Mouse (Mus musculus): ENCODE results near the gene Ifna11.

Ifna11 gene

DNA sequence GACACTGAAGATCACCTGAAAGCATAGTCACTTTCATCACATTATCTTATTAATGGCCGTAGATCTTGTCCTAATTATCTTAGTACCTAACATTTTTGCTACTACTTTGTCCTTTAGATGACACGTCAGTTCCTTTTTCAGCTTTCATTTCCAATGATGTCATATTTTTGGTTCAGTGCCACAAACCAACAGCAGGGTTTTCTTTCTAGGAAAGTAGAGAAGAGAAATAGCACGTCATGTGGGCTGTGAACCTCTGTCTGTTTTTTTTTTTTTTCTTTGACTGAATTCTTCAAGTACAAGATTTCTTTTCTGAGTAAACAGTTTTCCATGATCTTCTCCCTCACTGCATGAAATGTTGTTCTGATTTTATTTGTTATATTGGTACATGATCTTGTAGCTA, 20.3 kb downstream of the Ifna11 start:
- no peak for DNase-seq (ENCODE audit: low read depth)

GRCm38 (mm10) chr4:88841438-88841911, 21.7 kb downstream of the Ifna11 start, which contains the start of gene Ifna4:
Gene Ifna4, plus strand, starts transcription at chr4:88841861.
- DNase-seq (ENCODE audit: low read depth): no peak

GRCm38 (mm10) chr4:88845334-88845733, 25.6 kb downstream of the Ifna11 start:
- DNase-seq (ENCODE audit: low read depth): peak; percentile 47

DNA sequence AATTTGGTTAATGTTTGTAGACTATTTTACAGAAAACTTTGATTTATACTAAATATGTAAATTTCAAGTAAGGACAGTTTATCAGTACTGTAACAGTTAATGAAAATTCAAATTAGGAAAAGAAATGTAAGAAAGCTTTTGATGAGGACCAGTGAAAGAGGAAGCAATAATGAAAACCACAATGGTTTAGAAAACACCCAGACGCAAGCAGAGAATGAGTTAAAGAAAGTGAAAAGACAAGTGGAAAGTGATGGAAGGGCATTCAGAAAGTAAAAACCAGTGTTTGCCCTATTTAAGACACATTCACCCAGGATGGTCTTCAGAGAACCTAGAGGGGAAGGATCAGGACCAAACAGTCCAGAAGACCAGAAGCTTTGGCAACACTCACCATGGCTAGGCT, 29.9 kb downstream of the Ifna11 start, which contains the start of gene Ifna1:
Gene Ifna1, plus strand, starts transcription at position 390 of the 400 bp plus-strand sequence.
- no peak for DNase-seq (ENCODE audit: low read depth)

DNA sequence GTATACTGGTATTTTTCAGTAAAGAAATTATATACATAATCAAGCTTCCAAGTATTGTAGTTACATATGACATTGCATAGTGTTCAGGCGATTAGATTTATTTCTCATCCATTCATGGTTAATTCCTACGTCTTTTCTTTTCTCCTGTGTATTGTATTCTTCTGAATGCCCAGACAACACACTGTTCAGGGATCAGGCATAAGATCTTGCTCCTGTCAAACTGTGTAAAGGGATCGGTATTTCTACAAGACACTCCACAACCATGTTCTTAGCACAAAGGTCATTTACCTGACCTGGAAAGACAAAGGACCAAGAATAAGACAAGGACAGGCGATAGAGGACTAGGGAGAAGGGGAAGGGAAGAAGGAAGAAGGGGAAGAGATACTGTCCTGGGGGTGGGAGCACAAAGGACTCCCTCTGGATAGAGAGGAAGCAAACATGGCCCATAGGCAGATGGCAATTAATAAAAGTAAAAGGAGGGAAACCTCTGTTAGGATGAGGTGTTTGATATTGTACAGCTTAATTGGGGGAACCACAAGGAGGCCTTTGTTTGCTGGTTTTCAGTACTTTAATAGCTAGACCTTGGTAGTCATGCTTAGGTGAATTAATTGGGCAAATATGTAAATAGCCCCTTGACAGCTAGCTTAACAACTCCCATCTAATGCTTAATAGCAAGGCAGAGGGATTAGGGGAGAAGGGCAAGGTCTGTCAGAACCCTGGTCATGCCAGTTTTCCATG, 31.4 kb downstream of the Ifna11 start:
- DNase-seq (ENCODE audit: low read depth): no peak

DNA sequence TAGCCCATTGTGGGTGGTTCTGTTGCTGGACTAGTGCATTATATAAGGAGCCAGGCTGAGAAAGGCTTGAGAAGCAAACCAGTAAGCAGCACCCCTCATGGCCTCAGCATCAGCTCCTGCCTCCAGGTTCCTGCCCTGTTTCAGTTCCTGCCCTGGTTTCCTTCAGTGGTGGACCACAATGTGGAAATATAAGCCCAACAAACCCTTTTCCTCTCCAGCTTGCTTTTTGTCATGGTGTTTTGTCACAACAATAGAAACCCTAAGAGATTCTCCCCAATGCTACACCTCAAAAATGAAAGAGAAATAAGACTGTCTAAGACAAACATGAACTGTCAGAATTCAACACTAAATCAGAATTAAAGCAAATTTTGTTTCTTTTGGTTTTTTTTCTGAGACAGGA, 39.5 kb downstream of the Ifna11 start:
- no peak for DNase-seq (ENCODE audit: low read depth)

DNA sequence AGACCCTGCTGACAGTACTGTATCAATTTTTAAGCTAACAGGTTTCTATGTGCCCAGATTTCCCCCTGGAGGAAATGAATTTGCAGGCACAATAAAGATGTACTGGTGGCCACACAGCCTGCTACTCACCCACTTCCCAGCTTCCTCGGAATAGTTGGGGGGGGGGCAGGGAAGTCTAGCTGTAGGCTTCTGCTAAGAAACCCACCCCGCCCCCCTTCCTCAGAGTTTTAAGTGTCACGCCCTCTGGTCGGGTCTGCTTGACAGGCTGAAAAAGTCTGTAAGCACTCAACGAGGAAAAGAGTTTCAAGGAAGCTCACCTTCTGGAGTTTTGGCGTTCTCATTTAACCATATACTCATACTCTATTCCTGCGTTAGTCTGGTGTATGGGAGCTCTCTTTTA, 43.5 kb downstream of the Ifna11 start:
- DNase-seq (ENCODE audit: low read depth): no peak

DNA sequence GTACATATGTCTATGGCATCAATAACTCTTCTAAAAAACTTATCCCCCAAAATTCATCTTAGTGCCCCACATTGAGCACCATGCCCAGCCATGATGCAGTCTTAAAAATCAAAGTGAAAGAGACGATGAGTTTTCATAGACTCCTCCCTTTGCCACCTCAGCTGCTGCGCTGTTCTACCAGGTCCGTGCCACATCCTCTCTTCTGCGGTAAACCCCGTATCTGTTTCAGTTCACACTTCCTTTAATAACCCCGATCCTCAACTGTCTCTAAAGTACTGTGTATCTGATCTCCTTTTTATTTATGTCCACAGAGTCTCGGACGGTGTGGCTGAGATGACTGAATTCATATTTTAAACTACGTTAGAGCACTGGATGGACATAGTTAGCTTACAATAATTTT, 44.8 kb downstream of the Ifna11 start:
- peak; percentile 91 for DNase-seq (ENCODE audit: low read depth)

DNA sequence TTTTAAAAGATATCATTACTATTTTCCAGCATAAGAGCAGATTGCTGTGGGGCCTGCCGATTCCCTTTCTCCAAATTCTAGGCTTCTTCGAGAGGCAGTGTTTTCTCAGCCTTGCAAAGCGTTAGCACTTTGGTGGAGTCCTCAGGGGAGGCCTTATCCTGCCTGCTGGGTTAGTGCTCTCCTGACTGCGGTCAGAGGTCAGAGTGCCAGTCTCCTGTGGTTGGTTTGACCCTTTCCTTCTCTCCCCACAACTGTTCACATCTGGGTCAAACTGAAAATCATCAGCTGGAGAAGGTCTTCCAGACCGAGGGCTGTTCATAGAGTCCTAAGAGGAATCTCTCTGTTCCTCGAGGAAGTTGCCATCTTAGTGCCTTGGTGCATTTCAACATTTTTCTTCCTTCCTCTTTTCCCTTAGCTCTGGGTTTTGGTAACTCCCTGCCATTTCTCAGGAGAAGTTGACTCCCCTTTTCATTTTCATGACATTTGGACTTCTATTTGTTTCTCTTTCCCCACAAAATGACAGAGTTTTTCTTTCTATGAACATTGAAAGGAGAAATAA, 45.3 kb downstream of the Ifna11 start:
- DNase-seq (ENCODE audit: low read depth): no peak

GRCm38 (mm10) chr4:88867366-88867925, 47.7 kb downstream of the Ifna11 start:
- DNase-seq (ENCODE audit: low read depth): peak; percentile 92

DNA sequence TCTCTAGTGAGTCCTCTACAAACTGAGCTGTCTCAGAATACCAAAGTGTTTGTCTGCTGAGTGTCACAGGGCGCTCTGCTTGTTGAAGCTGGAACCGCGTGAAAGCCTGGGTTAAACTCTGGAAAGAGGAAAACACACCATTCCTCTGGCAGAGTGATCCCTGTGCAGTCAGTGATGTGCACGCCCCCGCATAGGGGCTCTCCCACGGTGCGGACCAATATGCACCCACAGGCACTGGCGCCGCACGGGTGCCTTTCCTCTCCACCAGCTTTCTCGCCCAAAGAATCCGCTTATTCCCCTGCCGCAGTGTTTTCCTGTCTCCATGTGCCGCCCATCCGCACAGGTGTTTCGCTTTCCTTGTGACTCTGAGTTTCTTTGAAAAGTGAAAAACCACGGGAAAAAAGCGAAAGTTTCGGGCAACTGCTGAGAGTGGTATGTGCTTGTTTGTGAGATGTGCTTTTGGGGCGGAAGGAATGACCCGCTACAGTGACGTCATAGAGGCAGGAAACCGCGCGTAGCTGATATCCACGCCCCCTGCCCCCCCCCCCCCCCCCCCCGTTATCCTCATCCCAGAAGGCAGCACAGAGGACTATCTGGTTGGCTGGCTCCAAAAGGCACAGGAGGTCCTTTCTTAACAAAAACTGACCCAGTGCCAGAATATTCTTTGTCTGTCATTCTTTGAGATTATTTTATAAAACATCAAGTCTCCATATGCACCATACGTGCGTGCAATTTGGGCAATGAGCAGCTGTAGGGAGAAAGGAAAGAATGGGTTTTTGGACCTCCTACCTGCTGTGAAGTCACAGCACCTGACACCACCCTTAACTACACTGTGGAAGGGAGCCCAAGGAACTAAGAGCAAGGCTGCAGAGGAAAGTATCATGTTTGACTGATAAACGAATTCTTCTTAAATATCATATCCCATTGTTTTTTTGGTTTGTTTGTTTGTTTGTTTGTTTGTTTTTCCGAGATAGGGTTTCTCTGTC, 48.5 kb downstream of the Ifna11 start:
- DNase-seq (ENCODE audit: low read depth): peak; percentile 93
